Mouse (Mus musculus): ENCODE measurements around the gene Jph3.

Gene Jph3

GRCm38 (mm10) chr8:121827726-121828125 lies 98.3 kb downstream of the Jph3 start:
- in situ Hi-C loops (cut with MboI; ENCODE audit: unreplicated experiment in 2 of 2), result loop anchor here in 1 of 2 experiments (25.0 kb wide), 2 partner anchors 240 to 1165 kb away; partner anchors contain the start of genes Cox4i1, Emc8, Fbxo31 and Gm27021

- in situ Hi-C loops (cut with MboI; ENCODE audit: unreplicated experiment in 2 of 2), result loop anchor here in 1 of 2 experiments (25.0 kb wide), 2 partner anchors 241 to 1166 kb away; partner anchors contain the start of genes Cox4i1, Emc8, Fbxo31 and Gm27021
These were observed 99.1 kb downstream of the Jph3 start for GRCm38 (mm10) chr8:121828376-121829023.

- in situ Hi-C loops (cut with MboI; ENCODE audit: unreplicated experiment in 2 of 2), result loop anchor here in 1 of 2 experiments (25.0 kb wide), 2 partner anchors 242 to 1167 kb away; partner anchors contain the start of genes Cox4i1, Emc8, Fbxo31 and Gm27021
These were observed 99.8 kb downstream of the Jph3 start, which contains the start of gene Klhdc4 for GRCm38 (mm10) chr8:121829048-121829776. Gene Klhdc4, minus strand, starts transcription at chr8:121829569.

- in situ Hi-C loops (cut with MboI; ENCODE audit: unreplicated experiment in 2 of 2), result loop anchor here (5.0 to 25.0 kb wide), 4 partner anchors 78 to 1168 kb away; partner anchors contain the start of genes Cox4i1 (in 1 of the 2), Emc8 (in 1 of the 2), Fbxo31 (in 1 of the 2) and Gm27021 (in 1 of the 2)
These were observed 100.4 kb downstream of the Jph3 start for GRCm38 (mm10) chr8:121829777-121830362.

- in situ Hi-C loops (cut with MboI; ENCODE audit: unreplicated experiment in 2 of 2), result loop anchor here (5.0 to 25.0 kb wide), 4 partner anchors 80 to 1170 kb away; partner anchors contain the start of genes Cox4i1 (in 1 of the 2), Emc8 (in 1 of the 2), Fbxo31 (in 1 of the 2) and Gm27021 (in 1 of the 2)
These were observed 102.6 kb downstream of the Jph3 start for GRCm38 (mm10) chr8:121832061-121832460.

- in situ Hi-C loops (cut with MboI; ENCODE audit: unreplicated experiment in 2 of 2), result loop anchor here (5.0 to 25.0 kb wide), 4 partner anchors 80 to 1170 kb away; partner anchors contain the start of genes Cox4i1 (in 1 of the 2), Emc8 (in 1 of the 2), Fbxo31 (in 1 of the 2) and Gm27021 (in 1 of the 2)
These were observed 103.1 kb downstream of the Jph3 start for GRCm38 (mm10) chr8:121832503-121832902.

GRCm38 (mm10) chr8:121841242-121841641 lies 111.8 kb downstream of the Jph3 start:
- in situ Hi-C loops (cut with MboI; ENCODE audit: unreplicated experiment in 2 of 2), result loop anchor here (10.0 to 25.0 kb wide), 4 partner anchors 146 to 1179 kb away; partner anchors contain the start of genes Cox4i1 (in 1 of the 2), Emc8 (in 1 of the 2), Fbxo31 (in 1 of the 2) and Gm27021 (in 1 of the 2)

- in situ Hi-C loops (cut with MboI; ENCODE audit: unreplicated experiment in 2 of 2), result loop anchor here (10.0 to 25.0 kb wide), 4 partner anchors 148 to 1180 kb away; partner anchors contain the start of genes Cox4i1 (in 1 of the 2), Emc8 (in 1 of the 2), Fbxo31 (in 1 of the 2) and Gm27021 (in 1 of the 2)
These were observed 112.9 kb downstream of the Jph3 start for GRCm38 (mm10) chr8:121842064-121842955.

- in situ Hi-C loops (cut with MboI; ENCODE audit: unreplicated experiment in 2 of 2), result loop anchor here (10.0 to 25.0 kb wide), 4 partner anchors 148 to 1181 kb away; partner anchors contain the start of genes Cox4i1 (in 1 of the 2), Emc8 (in 1 of the 2), Fbxo31 (in 1 of the 2) and Gm27021 (in 1 of the 2)
These were observed 113.8 kb downstream of the Jph3 start for GRCm38 (mm10) chr8:121843184-121843733.
